Mouse (Mus musculus) myocyte (in vitro differentiated cells): Measurements from ENCODE around the gene Pin1rt1.

Experiments
- CEBPB ChIP-seq: IDR thresholded peaks from 2 replicates; pipeline ENCODE4 v1.6.1; 2011; ENCODE audit warnings: mild to moderate bottlenecking, moderate library complexity; ENCODE audit not compliant: poor library complexity, insufficient read depth, severe bottlenecking
- E2F4 ChIP-seq: IDR thresholded peaks from one replicate; pipeline ENCODE4 v1.6.1; 2011; ENCODE audit warnings: mild to moderate bottlenecking, control low read depth, moderate library complexity; ENCODE audit not compliant: insufficient read depth
- MAX ChIP-seq: IDR thresholded peaks from one replicate; pipeline ENCODE4 v1.6.1; 2011; ENCODE audit warnings: low read depth, mild to moderate bottlenecking, control low read depth
- MYOD1 ChIP-seq, 3 experiments: IDR thresholded peaks; one replicate each; pipeline ENCODE4 v1.6.1; 2011; ENCODE audit warnings: control low read depth in 2 of 3, low read depth in 2 of 3, mild to moderate bottlenecking in 2 of 3, moderate library complexity in 1 of 3; ENCODE audit not compliant: insufficient read length in 2 of 3, control insufficient read depth in 1 of 3
- MYOG ChIP-seq, 3 experiments: IDR thresholded peaks; one replicate each; pipeline ENCODE4 v1.6.1; 2011; ENCODE audit warnings: control low read depth in 2 of 3, low read depth in 2 of 3, mild to moderate bottlenecking in 2 of 3; ENCODE audit not compliant: insufficient read length in 2 of 3, control insufficient read depth in 1 of 3, insufficient read depth in 1 of 3
- POLR2A ChIP-seq: IDR thresholded peaks from one replicate; pipeline ENCODE4 v1.6.1; 2011; ENCODE audit warnings: low read depth, mild to moderate bottlenecking, control low read depth, moderate library complexity; ENCODE audit not compliant: insufficient read length
- POLR2AphosphoS2 ChIP-seq: IDR thresholded peaks from one replicate; pipeline ENCODE4 v1.6.1; 2011; ENCODE audit warnings: low read depth, control low read depth; ENCODE audit not compliant: insufficient read length
- TCF12 ChIP-seq: IDR thresholded peaks from one replicate; pipeline ENCODE4 v1.6.1; 2011; ENCODE audit warnings: mild to moderate bottlenecking, control low read depth; ENCODE audit not compliant: poor library complexity, insufficient read depth, severe bottlenecking
- TCF3 ChIP-seq: IDR thresholded peaks from one replicate; pipeline ENCODE4 v1.6.1; 2011; ENCODE audit warnings: low read depth, control low read depth; ENCODE audit not compliant: insufficient read length
- USF1 ChIP-seq: IDR thresholded peaks from one replicate; pipeline ENCODE4 v1.6.1; 2011; ENCODE audit warnings: low read depth, mild to moderate bottlenecking, control low read depth, moderate library complexity

DNA sequence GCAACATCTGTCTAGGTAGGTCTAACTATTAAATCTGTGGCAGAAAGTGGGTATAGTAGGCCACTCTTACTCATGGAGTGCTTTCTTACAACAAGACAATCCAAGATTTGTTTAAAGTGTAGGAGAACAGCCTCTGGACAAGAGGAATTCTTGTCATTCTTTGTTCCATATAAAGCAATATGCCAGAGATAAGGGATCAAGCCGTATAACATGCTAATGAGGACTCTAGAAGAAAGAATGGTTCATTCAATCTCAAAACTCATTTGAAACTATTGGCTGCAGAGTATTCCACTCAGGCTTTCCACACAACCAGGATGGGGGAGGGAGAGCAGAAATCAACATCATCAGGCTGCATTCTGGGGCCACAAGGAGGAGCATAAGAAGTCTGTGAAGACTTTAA is 11.2 kb upstream of the Pin1rt1 start:
- TF ChIP-seq POLR2A: no peak
- no peak for TF ChIP-seq POLR2AphosphoS2
- no peak for TF ChIP-seq TCF12
- no peak for TF ChIP-seq TCF3
- no peak for TF ChIP-seq MYOD1 (IDR thresholded peaks at IDR 0.05; ENCODE audit: control insufficient read depth in 1 of 3, insufficient read length in 2 of 3, low read depth in 2 of 3)
- no peak for TF ChIP-seq E2F4
- TF ChIP-seq MYOG (IDR thresholded peaks at IDR 0.05; ENCODE audit: control insufficient read depth in 1 of 3, insufficient read depth in 1 of 3, insufficient read length in 2 of 3, low read depth in 2 of 3): no peak
- TF ChIP-seq USF1: no peak
- no peak for TF ChIP-seq CEBPB
- no peak for TF ChIP-seq MAX
